Mouse (Mus musculus) 416B (cell line): ENCODE data around the gene Mageh1.
"Not testable (repeated sequence)": the region's sequence is repeated elsewhere in the genome, so short reads cannot be mapped to it uniquely, and the experiment has no call there.

Experiments
- DNase-seq: peaks from one replicate; pipeline ENCODE4 v3.0.0; 2011; ENCODE audit warnings: low read depth

The Mageh1 gene

GRCm38 (mm10) chrX:153037087-153037971 lies at the start of gene Mageh1:
Mageh1 (minus strand) TSS chrX:153037575.
- DNase-seq, result no peak

DNA sequence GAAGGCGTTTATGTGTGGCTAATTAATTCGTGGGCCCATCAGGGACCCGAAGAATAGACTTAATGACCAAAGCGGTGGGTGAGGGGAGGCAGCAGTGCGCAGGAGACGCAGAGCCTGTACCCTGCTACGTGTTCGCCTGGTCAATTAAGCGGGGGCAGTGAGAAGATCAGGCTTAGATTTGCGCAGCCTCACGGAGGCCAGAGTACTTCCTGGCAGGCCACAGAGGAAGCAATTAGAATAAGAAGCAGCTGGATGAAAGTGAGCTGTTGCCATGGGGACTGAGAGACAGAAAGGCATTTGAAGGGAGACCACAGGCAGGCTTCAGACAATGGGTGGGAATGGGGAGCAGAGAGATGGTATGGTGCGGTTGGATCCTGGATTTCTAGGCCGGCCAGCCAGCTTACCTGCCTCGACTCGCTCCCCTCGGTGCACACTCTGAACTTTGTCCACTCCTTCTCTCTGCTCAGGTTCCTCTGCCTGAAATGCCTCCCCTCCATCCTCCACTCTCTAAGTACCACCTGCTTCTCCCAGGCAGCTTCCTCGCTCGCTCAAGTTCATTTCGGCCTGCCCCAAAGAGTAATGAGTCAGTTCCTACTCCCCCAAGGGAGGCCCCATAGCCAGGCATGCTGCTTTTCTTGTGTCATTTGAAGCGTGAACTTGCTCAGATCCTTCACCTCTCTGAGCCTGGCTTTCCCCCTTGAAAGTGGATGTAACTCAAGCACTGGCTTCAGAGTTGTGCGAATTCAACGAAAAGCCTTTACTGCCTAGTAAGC lies 783 bp upstream of the Mageh1 start:
- DNase-seq, result not testable (repeated sequence)

- DNase-seq, result not testable (repeated sequence)
Observed at GRCm38 (mm10) chrX:153031547-153031946, 5.8 kb downstream of the Mageh1 start.

DNA sequence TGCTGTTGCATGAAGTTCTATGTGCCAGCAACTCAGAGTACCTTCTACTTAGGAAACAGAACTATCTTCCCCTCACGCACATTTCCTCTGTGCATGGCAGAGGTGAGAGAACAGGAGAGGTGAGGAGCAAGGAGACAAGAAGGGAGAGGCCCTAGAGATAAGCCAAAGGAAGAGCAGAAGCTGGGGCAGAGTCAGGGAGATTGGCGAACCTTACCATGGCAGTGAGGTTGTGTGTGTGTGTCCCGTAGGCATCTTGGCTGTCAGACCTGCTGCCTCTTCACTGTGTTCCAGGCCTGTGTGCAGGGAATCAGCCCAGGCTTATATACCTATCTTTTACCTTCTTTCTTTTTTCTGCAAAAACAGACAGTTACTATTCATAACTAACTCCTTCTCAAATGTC lies 11.7 kb downstream of the Mageh1 start:
- DNase-seq, result not testable (repeated sequence)

- not testable (repeated sequence) for DNase-seq
Observed at GRCm38 (mm10) chrX:153025255-153025654, 12.1 kb downstream of the Mageh1 start.

GRCm38 (mm10) chrX:153007685-153008047 lies 29.7 kb downstream of the Mageh1 start:
- no peak for DNase-seq

DNA sequence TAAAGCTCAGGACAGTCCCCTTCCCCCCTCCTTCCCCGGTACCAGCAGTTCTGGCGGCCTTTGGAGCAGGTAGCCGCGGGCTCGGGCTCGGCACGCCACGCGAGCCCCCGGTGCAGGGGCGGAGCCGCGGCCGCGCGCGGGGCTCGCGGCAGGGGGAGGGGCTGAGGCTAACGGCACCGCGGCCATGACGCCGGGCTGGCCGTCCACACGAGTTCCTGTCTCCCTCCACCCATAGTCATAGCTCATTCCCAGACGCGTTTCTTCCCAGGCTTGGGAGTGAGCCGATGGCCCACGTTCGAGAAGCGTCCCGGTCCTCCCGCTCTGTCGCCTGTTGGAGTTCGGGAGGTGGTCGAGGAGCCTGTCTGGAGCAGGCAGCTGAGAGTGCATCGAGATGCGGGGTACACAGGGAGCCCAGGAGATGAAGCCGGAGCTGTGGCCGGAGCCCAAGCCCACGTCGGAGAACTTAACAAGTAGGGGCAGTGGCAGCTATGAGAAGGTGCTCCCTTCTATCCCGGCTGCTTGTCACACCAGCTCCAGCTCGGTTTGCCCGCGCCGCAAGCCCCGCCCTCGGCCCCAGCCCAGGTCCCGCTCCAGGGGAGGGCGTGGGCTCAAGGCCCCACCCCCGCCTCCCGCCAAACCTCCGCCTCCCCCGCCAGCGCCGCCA lies 30.2 kb downstream of the Mageh1 start:
- no peak for DNase-seq

- DNase-seq, result no peak
Observed at GRCm38 (mm10) chrX:153006387-153006841, 31.0 kb downstream of the Mageh1 start, which contains the start of gene Usp51. Usp51 (plus strand) TSS chrX:153006469.

- not testable (repeated sequence) for DNase-seq
Observed at GRCm38 (mm10) chrX:152996105-152996504, 41.3 kb downstream of the Mageh1 start.

- not testable (repeated sequence) for DNase-seq
Observed at GRCm38 (mm10) chrX:152989852-152990251, 47.5 kb downstream of the Mageh1 start.
